Mouse (Mus musculus) lung, adult 2 months (tissue): ENCODE data around the gene Idh2.

Experiments
- CTCF ChIP-seq: fragments of 200-500 bp; IDR thresholded peaks from 2 replicates; pipeline ENCODE4 v1.5.1; 2011; ENCODE audit warnings: mild to moderate bottlenecking, low read length, control low read depth; ENCODE audit not compliant: insufficient read depth
- POLR2A ChIP-seq: fragments of 200-500 bp; IDR thresholded peaks from 2 replicates; pipeline ENCODE4 v1.6.1; 2011; ENCODE audit warnings: low read depth, mild to moderate bottlenecking, control low read depth, low read length, borderline replicate concordance; ENCODE audit errors: extremely low read depth

- TF ChIP-seq CTCF, result no peak
- TF ChIP-seq POLR2A, result peak; percentile 51; the same call in 1 of the 2 replicates
Measured at GRCm38 (mm10) chr7:80114451-80115223, 555 bp downstream of the Idh2 start.
